Mouse (Mus musculus) heart, adult 2 months (tissue): ENCODE data around the gene Fam83e. TPM values are rescaled to one million over a fixed set of nuclear protein-coding genes. Genes with fewer than 3 reads are reported as not detected.

Source experiments
- DNase-seq, 2 experiments: peaks; one replicate each; pipeline ENCODE4 v3.0.0; 2021
- H3K27ac ChIP-seq: fragments of 200-600 bp; 2 replicates; pipeline ENCODE4 v1.8.1; 2022
- H3K27me3 ChIP-seq: fragments of 200-500 bp; 2 replicates; pipeline ENCODE4 v1.6.1; 2012; ENCODE audit warnings: mild to moderate bottlenecking, low read length, inconsistent platforms, mixed read lengths; ENCODE audit not compliant: control insufficient read depth, insufficient read depth
- H3K36me3 ChIP-seq: fragments of 200-500 bp; 2 replicates; pipeline ENCODE4 v1.6.1; 2012; ENCODE audit warnings: low read length, inconsistent platforms; ENCODE audit not compliant: control insufficient read depth, insufficient read depth
- H3K4me1 ChIP-seq: fragments of 200-500 bp; 2 replicates; pipeline ENCODE4 v1.6.1; 2011; ENCODE audit warnings: low read length; ENCODE audit not compliant: control insufficient read depth, insufficient read depth
- H3K4me3 ChIP-seq: fragments of 200-600 bp; 2 replicates; pipeline ENCODE4 v1.8.1; 2022
- H3K79me2 ChIP-seq: fragments of 200-500 bp; replicated peaks from 2 replicates; pipeline ENCODE4 v1.6.1; 2012; ENCODE audit warnings: mild to moderate bottlenecking, inconsistent platforms, low read length, moderate library complexity, mixed read lengths; ENCODE audit not compliant: control insufficient read depth, insufficient read depth
- H3K9ac ChIP-seq: fragments of 200-500 bp; 2 replicates; pipeline ENCODE4 v1.6.1; 2012; ENCODE audit warnings: low read depth, mild to moderate bottlenecking, control low read depth, inconsistent platforms, low read length, mixed read lengths
- CTCF ChIP-seq: fragments of 200-600 bp; IDR thresholded peaks from 2 replicates; pipeline ENCODE4 v1.8.1; 2022; ENCODE audit warnings: antibody characterized with exemption, mild to moderate bottlenecking, moderate library complexity
- EP300 ChIP-seq: fragments of 200-500 bp; IDR thresholded peaks from 2 replicates; pipeline ENCODE4 v1.6.1; 2011; ENCODE audit warnings: low read depth, low read length, control low read depth; ENCODE audit not compliant: insufficient read depth
- POLR2A ChIP-seq: fragments of 200-500 bp; IDR thresholded peaks from 2 replicates; pipeline ENCODE4 v1.6.1; 2011; ENCODE audit warnings: mild to moderate bottlenecking, low read depth, low read length, control low read depth; ENCODE audit not compliant: insufficient read depth
- WGBS: fragments of 180-500 bp; shearing (Covaris S2); methylation state at CpG from one replicate; pipeline ENCODE4 v1.1.7; 2018; 5-methylcytosine and 5-hydroxymethylcytosine counted together
- intact Hi-C: fragments of 180-260 bp; cut with DNase I; formaldehyde crosslinking; loops from one replicate; pipeline ENCODE4 v1.15.1; 2025
- polyA plus RNA-seq: library from polyadenylated mRNA; depleted of rRNA; stranded (reverse); fragments of >200 nt; gene quantifications from 2 replicates; pipeline ENCODE4 v1.2.3, GENCODE M21; 2012
- total RNA-seq, 2 experiments: library from RNA; stranded (reverse); gene quantifications; 2 replicates each; pipeline ENCODE4 v1.2.3; 2021

Fam83e gene
- total and polyA plus RNA-seq, 3 experiments, result 0.13 to 1.1 (median 0.34) TPM

- intact Hi-C loops, result loop anchor here (10.0 kb wide), 1 partner anchor 969 kb away; the partner anchor contains the start of gene Vrk3
- Histone ChIP-seq H3K79me2 (no peaks in the 10 kb centered on the region; the same call in 1 of the 2 replicates), H3K9ac (no peak overlapping the region), H3K27ac (peak overlapping the region; percentile 78; the same call in 1 of the 2 replicates), H3K27me3 (no peaks in the 10 kb centered on the region), H3K36me3 (peaks cover 17% of the 10 kb centered on the region), H3K4me1 (peaks cover 17% of the 10 kb centered on the region), H3K4me3 (peak overlapping the region; percentile 92)
- 61% methylated on average over 6 of the region's 6 CpGs for WGBS
- TF ChIP-seq EP300 (no peak), CTCF (no peak), POLR2A (no peak)
- no peak for DNase-seq
Observed at GRCm38 (mm10) chr7:45713881-45714520, 7.0 kb upstream of the Fam83e start.

GRCm38 (mm10) chr7:45714630-45715089, 6.4 kb upstream of the Fam83e start:
- Histone ChIP-seq H3K36me3 (peaks cover 12% of the 10 kb centered on the region), H3K27me3 (no peaks in the 10 kb centered on the region), H3K79me2 (no peaks in the 10 kb centered on the region; the same call in 1 of the 2 replicates), H3K9ac (peak overlapping the region; percentile 84), H3K4me3 (peak overlapping the region; percentile 92), H3K27ac (peak overlapping the region; percentile 78), H3K4me1 (peaks cover 14% of the 10 kb centered on the region)
- TF ChIP-seq EP300 (no peak), CTCF (no peak)
- no peak for DNase-seq
- 9% methylated on average over 14 of the region's 14 CpGs for WGBS
- intact Hi-C loops, result loop anchor here (5.0 to 10.0 kb wide), 2 partner anchors 208 to 970 kb away; partner anchors contain the start of genes Ccdc114, Emp3 and Vrk3

- Histone ChIP-seq H3K4me3 (peak within 1 kb of the TSS; percentile 92), H3K27me3 (no peaks in the 10 kb centered on the region), H3K79me2 (no peaks in the 10 kb centered on the region; the same call in 1 of the 2 replicates), H3K36me3 (peaks cover 6% of the 10 kb centered on the region), H3K27ac (peak within 1 kb of the TSS; percentile 78), H3K4me1 (peaks cover 12% of the 10 kb centered on the region), H3K9ac (peak within 1 kb of the TSS; percentile 84)
- 6% methylated on average over 34 of the region's 34 CpGs for WGBS
- no peak for TF ChIP-seq CTCF
- TF ChIP-seq POLR2A, result peak; percentile 71
- intact Hi-C loops, result loop anchor here (5.0 to 10.0 kb wide), 2 partner anchors 207 to 970 kb away; partner anchors contain the start of genes Ccdc114, Emp3 and Vrk3
- DNase-seq, result peak; percentile 96 to 99
Observed at GRCm38 (mm10) chr7:45715090-45715708, 5.8 kb upstream of the Fam83e start, which contains the start of gene Rpl18. Gene Rpl18 (plus strand): TSS chr7:45715457.

- DNase-seq, result peak; percentile 34 to 56
- peaks cover 6% of the 10 kb centered on the region for H3K36me3 ChIP-seq
- WGBS, result 69% methylated on average over 19 of the region's 19 CpGs
- H3K4me1 ChIP-seq, result peaks cover 12% of the 10 kb centered on the region
- peak overlapping the region; percentile 75 for H3K27ac ChIP-seq
- H3K9ac ChIP-seq, result 0 out of 2 replicates have a peak overlapping the region, but pooled peaks have one; percentile 3
- H3K27me3 ChIP-seq, result no peaks in the 10 kb centered on the region
- TF ChIP-seq EP300, result no peak
- no peak for TF ChIP-seq CTCF
- TF ChIP-seq POLR2A, result no peak
- intact Hi-C loops, result loop anchor here (5.0 to 10.0 kb wide), 2 partner anchors 206 to 971 kb away; partner anchors contain the start of genes Ccdc114, Emp3 and Vrk3
- no peaks in the 10 kb centered on the region; the same call in 1 of the 2 replicates for H3K79me2 ChIP-seq
- peak overlapping the region; percentile 37 for H3K4me3 ChIP-seq
Observed at GRCm38 (mm10) chr7:45715741-45716459, 5.1 kb upstream of the Fam83e start.

- Histone ChIP-seq H3K27ac (peak overlapping the region; percentile 23), H3K9ac (no peak overlapping the region), H3K79me2 (no peaks in the 10 kb centered on the region; the same call in 1 of the 2 replicates), H3K4me1 (peaks cover 12% of the 10 kb centered on the region), H3K36me3 (peaks cover 6% of the 10 kb centered on the region), H3K27me3 (no peaks in the 10 kb centered on the region), H3K4me3 (no peak overlapping the region; the same call in 1 of the 2 replicates)
- DNase-seq, result peak in 1 of 2 experiments; percentile 30
- intact Hi-C loops, result loop anchor here (5.0 to 10.0 kb wide), 2 partner anchors 206 to 972 kb away; partner anchors contain the start of genes Ccdc114, Emp3 and Vrk3
- WGBS, result 82% methylated on average over 3 of the region's 3 CpGs
- no peak for TF ChIP-seq CTCF
- no peak for TF ChIP-seq POLR2A
- TF ChIP-seq EP300, result no peak
Observed at GRCm38 (mm10) chr7:45716460-45716857, 4.6 kb upstream of the Fam83e start.
